Mouse (Mus musculus) urinary bladder, postnatal 36 days (tissue): ENCODE measurements at regions not wholly inside any gene's neighbourhood (a gene's known extent, or its start where the extent isn't known, plus 50 kb on each side); places are given as distances from the start of the nearest gene placed in this dataset.
"Not testable (repeated sequence)": the region's sequence is repeated elsewhere in the genome, so short reads cannot be mapped to it uniquely, and the experiment has no call there.

Source experiments
- DNase-seq, 2 experiments: peaks; one replicate each; pipeline ENCODE4 v3.0.0; 2022; ENCODE audit warnings: low spot score in 2 of 2, mixed read lengths in 1 of 2

DNA sequence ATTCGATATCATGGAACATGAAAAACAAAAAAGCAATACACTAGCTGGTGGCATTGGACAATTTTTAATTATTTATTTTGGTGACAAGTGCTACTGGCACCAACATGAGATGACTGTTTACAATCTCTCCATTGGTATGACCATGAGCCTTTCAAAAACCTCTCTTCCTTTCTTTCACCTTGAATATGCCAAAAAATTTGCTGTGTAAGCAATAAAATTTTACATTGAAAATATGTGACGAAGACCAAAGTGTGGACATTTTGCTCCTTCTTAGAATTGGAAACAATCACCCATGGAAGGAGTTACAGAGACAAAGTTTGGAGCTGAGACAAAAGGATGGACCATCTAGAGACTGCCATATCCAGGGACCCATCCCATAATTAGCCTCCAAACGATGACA is 83.4 kb upstream of the Gm49339 start:
- DNase-seq = not testable (repeated sequence)

- peak; percentile 3 to 11 for DNase-seq
These were observed 75.3 kb upstream of the Gm49339 start for GRCm38 (mm10) chr10:51405141-51405540.

DNA sequence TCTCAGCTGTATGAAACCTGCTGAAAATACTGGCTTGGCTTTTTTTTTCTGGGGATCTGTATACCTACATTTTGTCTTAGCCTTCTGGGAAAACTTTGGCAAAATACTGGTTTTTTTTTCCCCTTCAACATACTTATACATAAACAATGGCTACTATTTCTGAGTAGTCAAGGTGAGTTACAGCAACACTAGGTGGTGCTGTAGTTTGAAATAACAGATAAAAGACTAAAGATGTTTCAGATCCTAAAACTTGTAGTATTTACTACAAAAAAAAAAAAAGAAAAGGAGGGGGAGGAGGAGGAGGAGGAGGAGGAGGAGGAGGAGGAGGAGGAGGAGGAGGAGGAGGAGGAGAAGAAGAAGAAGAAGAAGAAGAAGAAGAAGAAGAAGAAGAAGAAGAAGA is 67.6 kb upstream of the Gm49339 start:
- DNase-seq = no peak

DNA sequence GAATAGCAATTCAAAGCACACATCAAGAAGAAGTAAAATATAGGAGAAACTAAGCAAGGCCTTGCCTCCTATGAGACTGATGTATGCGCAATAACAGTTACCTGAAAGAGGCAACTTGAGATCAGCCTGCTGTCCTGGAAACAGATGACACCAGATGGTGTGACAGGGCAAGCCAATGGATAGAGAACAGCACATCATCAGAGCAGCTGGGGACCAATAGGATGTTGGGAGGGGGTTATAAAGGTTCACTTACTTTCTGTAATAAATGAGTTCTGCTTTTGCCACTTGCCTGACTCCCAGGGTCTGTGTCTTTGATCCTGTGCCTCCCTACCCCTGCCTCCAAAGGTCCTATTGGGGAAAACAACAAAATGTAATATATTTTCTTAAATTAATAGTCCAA is 65.9 kb upstream of the Gm49339 start:
- no peak for DNase-seq

DNA sequence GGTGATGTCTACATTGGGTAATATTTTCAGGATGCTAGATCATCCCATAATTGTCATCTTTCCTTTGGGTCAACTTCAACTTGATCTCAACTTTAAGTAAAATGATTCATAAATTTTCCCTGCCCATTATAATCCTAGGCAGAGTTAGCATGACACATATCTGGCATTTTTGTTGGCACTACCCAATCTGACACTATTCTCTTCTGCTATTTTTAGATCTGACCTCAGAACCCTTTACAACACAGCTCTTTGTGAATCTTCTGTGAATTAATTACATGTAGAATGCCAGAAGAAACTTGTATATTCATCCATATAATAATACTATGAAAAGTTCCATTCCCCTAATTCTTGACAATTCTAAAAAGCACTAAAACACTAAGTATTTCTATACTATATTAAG is 63.7 kb upstream of the Gm49339 start:
- DNase-seq = no peak

- DNase-seq = no peak
These were observed 63.0 kb upstream of the Gm49339 start for GRCm38 (mm10) chr10:51417221-51417911.

DNA sequence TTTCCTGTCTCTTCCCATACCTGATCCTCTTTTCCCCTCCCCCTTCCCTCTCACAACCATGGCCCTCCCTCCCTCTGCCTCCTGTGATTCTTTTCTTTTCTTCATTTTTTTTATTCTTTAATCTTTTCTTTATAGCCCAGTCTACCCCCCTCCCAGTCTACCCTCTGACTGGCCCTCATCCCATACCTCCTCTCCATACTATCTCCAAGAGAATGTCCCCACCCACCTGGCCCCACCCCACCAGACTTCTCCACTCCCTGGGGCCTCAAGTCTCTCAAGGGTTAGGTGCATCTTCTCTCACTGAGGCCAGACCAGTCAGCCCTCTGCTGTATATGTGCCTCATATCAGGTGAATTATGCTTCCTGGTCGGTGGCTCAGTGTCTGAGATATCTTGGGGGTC is 61.9 kb upstream of the Gm49339 start:
- no peak for DNase-seq

DNA sequence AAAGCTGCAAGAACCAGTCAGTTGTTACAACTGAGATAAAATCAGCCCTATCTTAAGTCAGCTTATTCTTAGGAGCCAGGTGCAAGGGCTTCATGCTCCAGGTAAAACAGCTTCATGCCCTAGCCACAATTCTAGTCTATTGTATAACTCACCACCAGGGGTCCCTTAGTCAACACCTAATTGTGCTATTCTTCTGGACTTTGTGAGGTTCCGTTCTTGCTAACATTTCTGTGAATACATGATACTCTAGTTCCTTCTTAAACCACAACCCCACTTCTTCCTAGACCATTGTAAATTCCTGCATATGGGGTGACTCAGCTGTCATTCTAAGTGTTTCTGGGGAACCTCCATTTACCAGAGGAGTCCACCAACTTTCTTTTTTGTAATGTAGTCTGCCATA is 57.9 kb upstream of the Gm49339 start:
- no peak for DNase-seq
